Mouse (Mus musculus): ENCODE measurements around the gene Pcyt1b.

GRCm38 (mm10) chrX:93712566-93712965, 57.9 kb downstream of the Pcyt1b start:
- TF ChIP-seq CTCF (IDR thresholded peaks at IDR 0.05; ENCODE audit: borderline replicate concordance, control insufficient read depth, extremely low read depth, insufficient read depth, low read length, poor library complexity) = no peak
- no peak for TF ChIP-seq POLR2A (IDR thresholded peaks at IDR 0.05; ENCODE audit: control insufficient read depth, extremely low read depth, insufficient read depth, low read length, poor library complexity)

All from thymus, adult 2 months (tissue).